Mouse (Mus musculus): ENCODE results near the gene Anpep. TPM values are rescaled to one million over a fixed set of nuclear protein-coding genes. Genes with fewer than 3 reads are reported as not detected.
A peak's percentile ranks its signal among the peaks of the same experiment; 100 is the strongest.

The Anpep gene
- polyA plus RNA-seq, 1 experiment from 2014 or later = 4.3 TPM

- no peak for DNase-seq (ENCODE audit: low spot score)
- 84% methylated on average over 12 of the region's 12 CpGs for WGBS
- Histone ChIP-seq H3K4me3 (no peak overlapping the region), H3K4me1 (replicated peaks) (peaks cover 21% of the 10 kb centered on the region), H3K27me3 (ENCODE audit: insufficient read depth, poor library complexity, severe bottlenecking) (peaks cover 38% of the 10 kb centered on the region), H3K9me3 (no peaks in the 10 kb centered on the region; the same call in 1 of the 2 replicates), H3K27ac (no peak overlapping the region), H3K36me3 (no peaks in the 10 kb centered on the region)
Observed at GRCm38 (mm10) chr7:79822092-79822695, 38.7 kb downstream of the Anpep start.

DNA sequence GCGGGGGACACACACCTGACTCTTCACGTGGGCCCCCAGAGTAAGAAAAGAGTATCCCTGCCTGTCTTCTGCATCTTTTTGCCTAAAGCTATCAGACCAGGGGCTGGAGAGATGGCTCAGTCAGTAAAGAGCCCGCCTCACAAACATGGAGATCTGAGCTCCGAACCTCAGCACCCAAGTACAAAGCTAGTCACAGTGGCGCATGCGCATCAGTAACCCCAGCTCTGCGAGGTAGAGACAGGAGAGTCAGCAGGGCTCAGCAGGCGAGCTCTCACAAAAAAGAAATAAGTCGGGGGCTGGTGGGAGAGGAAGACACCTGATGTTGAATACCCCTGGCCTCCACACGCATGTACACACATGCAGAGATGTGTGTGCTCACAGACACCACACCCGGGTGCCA, 40.9 kb downstream of the Anpep start:
- 48% methylated on average over 11 of the region's 11 CpGs for WGBS
- Histone ChIP-seq H3K4me1 (replicated peaks) (peaks cover 21% of the 10 kb centered on the region), H3K27me3 (ENCODE audit: insufficient read depth, poor library complexity, severe bottlenecking) (peaks cover 45% of the 10 kb centered on the region), H3K9me3 (no peaks in the 10 kb centered on the region; the same call in 1 of the 2 replicates), H3K27ac (no peak overlapping the region), H3K36me3 (no peaks in the 10 kb centered on the region), H3K4me3 (no peak overlapping the region)
- no peak for DNase-seq (ENCODE audit: low spot score)

DNA sequence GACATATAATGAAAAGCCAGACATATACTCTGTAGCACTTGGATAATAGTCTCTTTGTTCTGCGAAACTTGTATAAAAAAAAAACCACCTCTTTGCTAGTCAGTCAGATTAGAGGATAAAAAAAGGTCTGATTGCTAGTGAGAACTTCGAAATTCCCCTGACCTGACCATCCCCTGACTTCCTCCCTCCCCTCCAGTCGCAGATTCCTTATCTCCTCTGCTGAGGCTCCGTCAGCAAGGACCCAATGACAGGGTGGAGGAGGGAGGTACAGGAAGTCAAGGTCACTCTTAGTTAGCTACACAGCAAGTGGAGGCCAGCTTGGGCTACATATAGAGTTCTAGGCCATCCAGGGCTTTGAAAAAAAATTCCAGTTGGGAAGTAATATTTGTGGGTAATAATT, 41.3 kb downstream of the Anpep start:
- no peaks in the 10 kb centered on the region for H3K36me3 ChIP-seq
- 41% methylated on average over 4 of the region's 4 CpGs for WGBS
- peaks cover 45% of the 10 kb centered on the region for H3K27me3 ChIP-seq (ENCODE audit: insufficient read depth, poor library complexity, severe bottlenecking)
- peaks cover 21% of the 10 kb centered on the region for H3K4me1 ChIP-seq (replicated peaks)
- no peaks in the 10 kb centered on the region; the same call in 1 of the 2 replicates for H3K9me3 ChIP-seq
- DNase-seq (ENCODE audit: low spot score) = no peak
- H3K4me3 ChIP-seq = no peak overlapping the region
- no peak overlapping the region for H3K27ac ChIP-seq

DNA sequence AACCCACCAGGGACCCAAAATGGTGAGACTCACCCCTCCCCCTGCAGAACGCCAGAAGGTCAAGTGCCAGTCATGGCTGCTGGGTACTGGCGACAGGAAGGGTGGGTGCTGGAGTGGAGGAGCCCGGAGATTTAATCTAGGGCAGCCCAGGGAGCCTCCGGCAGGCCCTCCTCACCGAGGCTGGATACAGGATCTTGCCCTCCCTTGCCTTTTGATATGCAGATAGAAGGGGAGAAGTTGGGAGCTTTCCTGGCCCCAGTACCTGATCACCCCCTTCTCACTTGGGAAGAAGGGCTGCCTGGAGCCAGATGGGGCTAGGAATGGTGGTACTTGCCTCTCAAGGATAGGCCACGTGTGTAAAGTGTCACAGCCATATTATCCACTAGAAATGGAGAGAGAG, 42.5 kb downstream of the Anpep start:
- no peak overlapping the region for H3K27ac ChIP-seq
- H3K4me1 ChIP-seq (replicated peaks) = peaks cover 21% of the 10 kb centered on the region
- H3K4me3 ChIP-seq = no peak overlapping the region
- 6% methylated on average over 6 of the region's 6 CpGs for WGBS
- DNase-seq (ENCODE audit: low spot score) = no peak
- peaks cover 45% of the 10 kb centered on the region for H3K27me3 ChIP-seq (ENCODE audit: insufficient read depth, poor library complexity, severe bottlenecking)
- no peaks in the 10 kb centered on the region for H3K9me3 ChIP-seq
- no peaks in the 10 kb centered on the region for H3K36me3 ChIP-seq

- Histone ChIP-seq H3K27me3 (ENCODE audit: insufficient read depth, poor library complexity, severe bottlenecking) (peaks cover 56% of the 10 kb centered on the region), H3K4me1 (replicated peaks) (peaks cover 15% of the 10 kb centered on the region), H3K27ac (no peak overlapping the region), H3K36me3 (no peaks in the 10 kb centered on the region), H3K9me3 (no peaks in the 10 kb centered on the region), H3K4me3 (no peak overlapping the region)
- no peak for DNase-seq (ENCODE audit: low spot score)
- 88% methylated on average over 1 of the region's 1 CpGs for WGBS
Observed at GRCm38 (mm10) chr7:79813409-79813808, 47.5 kb downstream of the Anpep start.

DNA sequence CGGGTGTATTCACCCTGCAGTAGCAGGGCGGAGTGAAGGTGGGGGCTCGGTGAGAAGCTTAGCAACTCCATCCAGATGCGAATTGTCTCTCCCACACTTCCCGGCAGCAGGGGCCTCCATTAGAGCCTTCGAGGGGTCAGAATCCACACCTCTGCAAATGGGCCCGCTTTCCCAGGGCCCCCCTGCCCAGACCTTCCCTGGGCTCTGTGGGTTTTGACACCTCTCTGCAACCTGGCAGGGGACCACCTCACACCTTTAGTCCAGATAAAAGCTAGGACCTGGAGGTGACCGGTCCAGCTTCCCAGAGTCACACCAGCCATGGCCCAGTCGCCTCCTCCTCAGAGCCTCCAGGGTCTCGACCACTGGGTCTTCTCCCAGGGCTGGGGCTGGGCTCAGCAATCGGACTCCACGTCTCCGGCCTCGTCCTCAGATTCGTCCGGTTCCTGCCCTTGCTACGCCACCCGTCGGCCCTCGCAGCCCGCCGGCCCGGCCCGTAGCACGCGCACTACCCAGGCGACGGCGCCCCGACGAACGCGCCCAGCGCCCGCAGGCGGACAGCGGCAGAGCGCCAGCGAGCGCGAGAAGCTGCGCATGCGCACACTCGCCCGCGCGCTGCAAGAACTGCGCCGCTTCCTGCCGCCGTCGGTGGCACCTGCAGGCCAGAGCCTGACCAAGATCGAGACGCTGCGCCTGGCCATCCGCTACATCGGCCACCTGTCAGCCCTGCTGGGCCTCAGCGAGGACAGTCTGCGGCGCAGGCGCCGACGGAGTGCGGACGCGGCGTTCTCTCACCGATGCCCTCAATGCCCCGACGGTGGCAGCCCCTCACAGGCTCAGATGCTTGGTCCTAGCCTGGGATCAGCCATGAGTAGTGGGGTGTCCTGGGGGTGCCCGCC, 50.0 kb downstream of the Anpep start, which contains the start of gene Mesp2:
Mesp2 (plus strand) TSS at position 117 of the 896 bp plus-strand sequence.
- peak; percentile 75 for DNase-seq (ENCODE audit: low spot score)
- H3K27ac ChIP-seq = peak within 1 kb of the TSS; percentile 78

DNA sequence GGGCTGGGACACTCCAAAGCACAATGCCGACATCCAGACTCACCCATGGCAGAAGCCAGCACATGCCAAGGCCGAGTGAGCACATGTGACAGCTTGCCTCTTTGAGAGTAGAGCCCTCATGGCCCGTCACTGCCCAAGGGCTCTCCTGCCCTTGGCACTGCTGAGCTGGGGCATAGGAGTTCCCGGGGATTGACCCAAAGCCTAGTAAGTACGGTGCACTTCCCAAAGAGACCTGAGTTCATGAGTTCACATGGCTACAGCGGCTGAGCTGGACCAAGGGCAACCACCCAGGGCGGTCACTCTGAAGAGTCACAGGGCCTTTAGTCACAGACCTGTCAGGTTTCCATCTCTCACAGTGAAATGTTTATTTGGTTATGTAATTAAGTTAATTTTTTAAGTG, 52.3 kb downstream of the Anpep start:
- Histone ChIP-seq H3K27me3 (ENCODE audit: insufficient read depth, poor library complexity, severe bottlenecking) (peaks cover 40% of the 10 kb centered on the region), H3K4me1 (replicated peaks) (peaks cover 10% of the 10 kb centered on the region), H3K4me3 (no peak overlapping the region), H3K36me3 (no peaks in the 10 kb centered on the region), H3K9me3 (no peaks in the 10 kb centered on the region), H3K27ac (no peak overlapping the region)
- DNase-seq (ENCODE audit: low spot score) = no peak
- 87% methylated on average over 7 of the region's 7 CpGs for WGBS

More for the DNA sequence above, 50.0 kb downstream of the Anpep start, which contains the start of gene Mesp2:
- H3K27me3 ChIP-seq (ENCODE audit: insufficient read depth, poor library complexity, severe bottlenecking) = peaks cover 40% of the 10 kb centered on the region
- no peaks in the 10 kb centered on the region for H3K36me3 ChIP-seq
- peaks cover 10% of the 10 kb centered on the region for H3K4me1 ChIP-seq (replicated peaks)
- H3K9me3 ChIP-seq = no peaks in the 10 kb centered on the region
- WGBS = 19% methylated on average over 71 of the region's 71 CpGs
- H3K4me3 ChIP-seq = peak within 1 kb of the TSS; percentile 49

- Histone ChIP-seq H3K27me3 (ENCODE audit: insufficient read depth, poor library complexity, severe bottlenecking) (0 out of 2 replicates have a peak, but pooled peaks cover 8% of the 10 kb centered on the region), H3K27ac (no peak overlapping the region), H3K4me3 (no peak overlapping the region), H3K4me1 (replicated peaks) (peaks cover 4% of the 10 kb centered on the region; the same call in 1 of the 2 replicates), H3K36me3 (no peaks in the 10 kb centered on the region), H3K9me3 (no peaks in the 10 kb centered on the region)
- WGBS = 85% methylated on average over 2 of the region's 2 CpGs
- no peak for DNase-seq (ENCODE audit: low spot score)
Observed at GRCm38 (mm10) chr7:79803887-79804286, 57.0 kb downstream of the Anpep start.

DNA sequence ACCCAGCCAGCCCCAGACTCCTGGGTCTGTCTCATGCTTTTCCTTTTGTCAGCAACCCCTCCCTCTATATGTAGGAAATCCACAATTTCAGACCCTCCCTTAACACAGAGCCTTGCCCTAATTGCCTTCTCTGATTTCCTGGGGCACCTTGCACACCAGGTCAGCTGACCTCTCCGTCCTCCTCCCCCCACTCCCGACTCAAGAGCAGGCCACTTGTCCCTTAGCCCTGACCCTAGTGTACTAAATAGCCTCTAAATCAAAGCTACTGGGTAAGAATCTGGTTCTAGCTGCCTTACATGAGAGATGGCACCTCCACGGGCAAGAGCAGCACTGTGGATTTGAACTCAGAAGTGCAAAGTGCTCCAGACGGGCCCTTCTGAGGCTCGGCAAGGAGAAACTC, 58.8 kb downstream of the Anpep start:
- peaks cover 14% of the 10 kb centered on the region for H3K4me1 ChIP-seq (replicated peaks)
- H3K36me3 ChIP-seq = no peaks in the 10 kb centered on the region
- no peak for DNase-seq (ENCODE audit: low spot score)
- H3K4me3 ChIP-seq = no peak overlapping the region
- H3K9me3 ChIP-seq = no peaks in the 10 kb centered on the region
- H3K27ac ChIP-seq = no peak overlapping the region
- WGBS = 65% methylated on average over 5 of the region's 5 CpGs
- peaks cover 20% of the 10 kb centered on the region; the same call in 1 of the 2 replicates for H3K27me3 ChIP-seq (ENCODE audit: insufficient read depth, poor library complexity, severe bottlenecking)

DNA sequence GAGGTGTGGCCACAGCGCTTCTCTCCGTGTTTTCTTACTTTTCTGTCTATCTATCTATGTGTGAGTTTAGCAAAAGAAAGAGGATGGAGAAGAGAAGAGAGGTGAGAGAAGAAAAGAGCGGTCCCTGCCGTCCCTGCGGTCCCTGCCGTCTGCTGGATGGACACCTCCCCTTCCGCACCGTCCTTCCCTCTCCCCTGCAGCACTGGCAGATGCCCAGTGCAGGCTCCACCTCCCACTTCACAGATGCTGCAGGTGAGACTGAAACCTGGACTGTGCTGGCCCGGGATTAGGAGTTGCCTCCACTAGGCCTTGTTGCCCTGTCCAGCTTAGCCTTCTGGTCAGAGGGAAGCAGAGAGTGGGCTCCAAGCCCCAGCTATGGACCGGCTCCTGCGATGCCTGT, 59.5 kb downstream of the Anpep start:
- WGBS = 77% methylated on average over 11 of the region's 11 CpGs
- H3K4me3 ChIP-seq = no peak overlapping the region

DNA sequence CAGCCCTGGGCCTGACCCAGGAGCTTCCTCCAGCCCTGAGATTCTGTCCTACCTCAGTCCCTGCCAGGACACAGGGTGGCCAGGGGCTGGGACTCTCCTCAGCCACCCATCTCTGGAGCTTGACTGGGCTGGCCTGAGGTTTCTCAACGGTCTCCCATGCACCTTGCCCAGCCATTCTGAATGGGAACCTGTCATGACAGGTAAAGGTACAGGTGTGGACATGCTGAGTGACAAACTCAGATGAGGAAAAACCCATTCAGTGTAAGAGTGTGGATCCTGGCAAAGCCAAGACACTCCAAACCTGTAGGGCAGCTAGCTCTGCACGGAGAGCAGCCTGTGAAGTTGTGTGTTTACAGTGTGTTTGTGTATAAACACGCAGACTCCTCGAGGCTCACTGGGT, 60.5 kb downstream of the Anpep start:
- H3K27ac ChIP-seq = no peak overlapping the region
- WGBS = 84% methylated on average over 4 of the region's 4 CpGs
- H3K4me1 ChIP-seq (replicated peaks) = peaks cover 17% of the 10 kb centered on the region
- H3K4me3 ChIP-seq = no peak overlapping the region
- no peak for DNase-seq (ENCODE audit: low spot score)
- no peaks in the 10 kb centered on the region for H3K9me3 ChIP-seq
- no peaks in the 10 kb centered on the region for H3K36me3 ChIP-seq
- peaks cover 36% of the 10 kb centered on the region for H3K27me3 ChIP-seq (ENCODE audit: insufficient read depth, poor library complexity, severe bottlenecking)

More for the DNA sequence above, 59.5 kb downstream of the Anpep start:
- Histone ChIP-seq H3K27me3 (ENCODE audit: insufficient read depth, poor library complexity, severe bottlenecking) (peaks cover 25% of the 10 kb centered on the region), H3K9me3 (no peaks in the 10 kb centered on the region), H3K27ac (no peak overlapping the region), H3K4me1 (replicated peaks) (peaks cover 17% of the 10 kb centered on the region), H3K36me3 (no peaks in the 10 kb centered on the region)
- no peak for DNase-seq (ENCODE audit: low spot score)

DNA sequence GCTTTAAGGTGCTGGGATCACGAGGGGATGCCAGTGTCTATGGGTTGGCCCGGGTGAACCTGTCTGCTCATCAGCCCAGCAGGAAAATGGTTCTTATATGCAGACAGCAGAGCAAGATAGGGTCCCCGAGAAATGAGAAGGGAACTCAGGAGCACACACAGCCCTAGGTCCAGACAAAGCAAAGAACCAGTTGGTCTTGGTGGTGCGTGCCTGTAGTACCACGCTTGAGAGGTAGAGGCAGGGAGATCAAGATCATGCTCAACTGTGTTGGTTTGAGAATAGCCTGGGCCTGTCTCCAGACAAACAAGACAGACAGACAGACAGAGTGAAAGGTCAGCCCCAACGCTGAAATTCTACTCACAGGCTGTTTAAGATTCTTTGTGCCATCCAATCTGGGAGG, 61.4 kb downstream of the Anpep start:
- Histone ChIP-seq H3K4me1 (replicated peaks) (peaks cover 17% of the 10 kb centered on the region), H3K27ac (no peak overlapping the region), H3K27me3 (ENCODE audit: insufficient read depth, poor library complexity, severe bottlenecking) (peaks cover 44% of the 10 kb centered on the region), H3K36me3 (no peaks in the 10 kb centered on the region), H3K4me3 (no peak overlapping the region), H3K9me3 (no peaks in the 10 kb centered on the region)
- WGBS = 77% methylated on average over 6 of the region's 6 CpGs
- DNase-seq (ENCODE audit: low spot score) = no peak

GRCm38 (mm10) chr7:79799048-79799447, 61.8 kb downstream of the Anpep start:
- DNase-seq (ENCODE audit: low spot score) = peak; percentile 86
- Histone ChIP-seq H3K27me3 (ENCODE audit: insufficient read depth, poor library complexity, severe bottlenecking) (peaks cover 49% of the 10 kb centered on the region), H3K4me1 (replicated peaks) (peaks cover 17% of the 10 kb centered on the region), H3K36me3 (no peaks in the 10 kb centered on the region), H3K27ac (no peak overlapping the region), H3K9me3 (no peaks in the 10 kb centered on the region), H3K4me3 (no peak overlapping the region)
- WGBS = 8% methylated on average over 8 of the region's 8 CpGs

Measured in hindbrain, embryonic 10.5 days (tissue).